Comparison of ENCODE assay signal across 8 mouse cellular contexts in the genomic region with DNA sequence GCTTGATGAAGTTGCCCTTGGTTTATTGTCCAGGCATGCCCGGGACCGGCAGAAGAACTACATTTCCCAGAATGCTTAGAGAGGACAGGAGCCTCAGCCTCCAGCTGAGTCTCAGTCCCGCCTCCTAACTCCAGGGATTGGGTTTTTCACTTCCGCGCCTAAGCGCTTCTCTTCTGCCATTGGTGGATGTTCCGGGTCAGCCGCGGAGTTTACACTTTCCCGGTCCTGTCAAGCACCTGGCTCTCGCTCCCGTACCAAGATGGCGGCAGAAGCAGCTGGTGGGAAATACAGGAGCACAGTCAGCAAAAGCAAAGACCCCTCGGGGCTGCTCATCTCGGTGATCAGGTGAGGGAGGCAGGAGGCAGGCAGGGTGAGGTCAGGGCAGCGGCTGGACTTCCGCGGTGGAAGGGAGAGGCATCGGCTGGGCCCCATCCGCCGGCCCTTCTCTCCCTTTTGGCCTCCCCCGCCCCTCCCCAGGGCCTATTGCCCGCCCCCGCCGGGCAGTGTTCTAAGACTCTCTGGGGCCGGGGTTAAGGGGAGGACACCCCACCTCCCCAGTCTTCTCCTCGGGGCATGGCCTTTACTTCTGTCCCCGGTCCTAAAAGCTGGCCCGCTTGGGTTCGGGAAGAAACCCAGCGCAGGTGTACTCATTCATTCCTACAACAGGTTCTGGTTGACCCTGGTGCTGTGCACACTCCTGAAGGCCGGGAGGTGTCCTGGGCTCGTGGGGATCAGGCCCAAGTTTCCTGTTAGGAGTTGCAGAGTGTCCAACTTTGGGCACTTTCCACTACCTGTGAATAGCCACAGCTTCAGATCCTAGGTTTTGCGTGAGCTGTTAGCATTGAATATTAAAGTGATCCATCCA. TPM values are rescaled to one million over a fixed set of nuclear protein-coding genes. Genes with fewer than 3 reads are reported as not detected.
DNase-seq lines count a peak whose midpoint lies in the region; ATAC-seq and TF ChIP-seq lines count a peak whose summit lies in the region.

A gene (plus strand): TSS at position 192 of the 865 bp plus-strand sequence.

- TF ChIP-seq POLR2A in ES-Bruce4 (IDR thresholded peaks at IDR 0.05; ENCODE audit: insufficient read depth, low read length) = peak; percentile 44

- TF ChIP-seq EP300 in ES-Bruce4 (IDR thresholded peaks at IDR 0.05; ENCODE audit: insufficient read depth, low read depth, low read length) = no peak
- no peak for TF ChIP-seq EP300 in liver, postnatal 0 days (IDR thresholded peaks at IDR 0.05; ENCODE audit: low read depth)

- peaks cover 28% of the 10 kb centered on the region for H3K36me3 ChIP-seq in ES-Bruce4 (ENCODE audit: control insufficient read depth, insufficient read depth, low read length, poor library complexity, severe bottlenecking)
- no peaks in the 10 kb centered on the region for H3K36me3 ChIP-seq in forebrain, embryonic 13.5 days (ENCODE audit: poor library complexity, severe bottlenecking)
- no peaks in the 10 kb centered on the region for H3K36me3 ChIP-seq in liver, postnatal 0 days (replicated peaks; ENCODE audit: insufficient read depth, low read length)
- no peaks in the 10 kb centered on the region for H3K36me3 ChIP-seq in neural tube, embryonic 14.5 days (ENCODE audit: control insufficient read depth, insufficient read depth, low read length)

- no peaks in the 10 kb centered on the region for H3K27me3 ChIP-seq in ES-Bruce4 (ENCODE audit: control insufficient read depth, insufficient read depth, low read length, poor library complexity, severe bottlenecking)
- no peaks in the 10 kb centered on the region for H3K27me3 ChIP-seq in forebrain, embryonic 13.5 days
- no peaks in the 10 kb centered on the region for H3K27me3 ChIP-seq in liver, postnatal 0 days (ENCODE audit: insufficient read depth, low read length)
- H3K27me3 ChIP-seq in neural tube, embryonic 14.5 days (ENCODE audit: control insufficient read depth, insufficient read depth, low read length) = no peaks in the 10 kb centered on the region

- H3K9me3 ChIP-seq in ES-Bruce4 (replicated peaks; ENCODE audit: control insufficient read depth, insufficient read depth, low read length, poor library complexity, severe bottlenecking) = no peaks in the 10 kb centered on the region
- no peaks in the 10 kb centered on the region for H3K9me3 ChIP-seq in forebrain, embryonic 13.5 days (replicated peaks)
- H3K9me3 ChIP-seq in liver, postnatal 0 days (ENCODE audit: low read length) = no peaks in the 10 kb centered on the region
- no peaks in the 10 kb centered on the region for H3K9me3 ChIP-seq in neural tube, embryonic 14.5 days (ENCODE audit: control insufficient read depth, low read length)

- peak; percentile 98 for DNase-seq in heart, postnatal 10 days
- DNase-seq in large intestine, adult 2 months (ENCODE audit: low read depth, low spot score) = peak; percentile 98
- DNase-seq in liver, postnatal 0 days = peak; percentile 92
- peak; percentile 88 for DNase-seq in testis, postnatal 10 days (ENCODE audit: low spot score)

- WGBS in forebrain, embryonic 13.5 days = 2% methylated on average over 32 of the region's 34 CpGs
- WGBS in large intestine, adult 2 months = 2% methylated on average over 33 of the region's 34 CpGs
- 1% methylated on average over 33 of the region's 34 CpGs for WGBS in liver, postnatal 0 days (ENCODE audit: insufficient replicate concordance)
- 2% methylated on average over 31 of the region's 34 CpGs for WGBS in neural tube, embryonic 14.5 days

- no peak for TF ChIP-seq CTCF in ES-Bruce4 (IDR thresholded peaks at IDR 0.05; ENCODE audit: low read depth, low read length)
- no peak for TF ChIP-seq CTCF in liver, postnatal 0 days (IDR thresholded peaks at IDR 0.05; ENCODE audit: low read depth)

- no peaks in the 10 kb centered on the region for H3K4me1 ChIP-seq in ES-Bruce4 (ENCODE audit: control insufficient read depth, insufficient read depth, low read length)
- H3K4me1 ChIP-seq in forebrain, embryonic 13.5 days = peaks cover 33% of the 10 kb centered on the region
- no peaks in the 10 kb centered on the region for H3K4me1 ChIP-seq in liver, postnatal 0 days (ENCODE audit: insufficient read depth)
- 0 out of 2 replicates have a peak, but pooled peaks cover 5% of the 10 kb centered on the region for H3K4me1 ChIP-seq in neural tube, embryonic 14.5 days (ENCODE audit: control insufficient read depth, insufficient read depth, low read length)

- peak within 1 kb of the TSS; percentile 81 for H3K4me2 ChIP-seq in forebrain, embryonic 13.5 days
- H3K4me2 ChIP-seq in liver, postnatal 0 days (ENCODE audit: low read depth, low read length) = peak within 1 kb of the TSS; percentile 93
- H3K4me2 ChIP-seq in neural tube, embryonic 14.5 days (ENCODE audit: low read depth, low read length) = peak within 1 kb of the TSS; percentile 89

- intact Hi-C loops in heart, postnatal 10 days (cut with DNase I) = no loop called here

- ATAC-seq in cerebellum, adult (ENCODE audit: insufficient number of reproducible peaks, low FRiP score, low TSS enrichment) = peak; percentile 100
- ATAC-seq in forebrain, embryonic 13.5 days = peak; percentile 100
- ATAC-seq in liver, postnatal 0 days = peak; percentile 100
- peak; percentile 100 for ATAC-seq in neural tube, embryonic 14.5 days (ENCODE audit: low read depth)

- H3K9ac ChIP-seq in ES-Bruce4 (ENCODE audit: low read depth, poor library complexity, severe bottlenecking) = peak within 1 kb of the TSS; percentile 90
- peak within 1 kb of the TSS; percentile 91 for H3K9ac ChIP-seq in forebrain, embryonic 13.5 days
- peak within 1 kb of the TSS; percentile 82 for H3K9ac ChIP-seq in liver, postnatal 0 days (replicated peaks)
- peak within 1 kb of the TSS; percentile 90 for H3K9ac ChIP-seq in neural tube, embryonic 14.5 days (replicated peaks; ENCODE audit: low read depth, low read length)

- peak within 1 kb of the TSS; percentile 48; the same call in 1 of the 2 replicates for H3K27ac ChIP-seq in ES-Bruce4 (ENCODE audit: insufficient read depth, low read length)
- peak within 1 kb of the TSS; percentile 53 for H3K27ac ChIP-seq in forebrain, embryonic 13.5 days
- no peak within 1 kb of the TSS for H3K27ac ChIP-seq in liver, postnatal 0 days (ENCODE audit: low read depth)
- peak within 1 kb of the TSS; percentile 48 for H3K27ac ChIP-seq in neural tube, embryonic 14.5 days (ENCODE audit: low read depth, low read length)

- H3K4me3 ChIP-seq in ES-Bruce4 (ENCODE audit: low read depth, low read length) = peak within 1 kb of the TSS; percentile 96
- peak within 1 kb of the TSS; percentile 97 for H3K4me3 ChIP-seq in forebrain, embryonic 13.5 days
- H3K4me3 ChIP-seq in liver, postnatal 0 days (ENCODE audit: low read depth, low read length) = peak within 1 kb of the TSS; percentile 88
- peak within 1 kb of the TSS; percentile 95 for H3K4me3 ChIP-seq in neural tube, embryonic 14.5 days (ENCODE audit: low read depth, low read length)

RNA-seq across cellular contexts. Expression of the gene that starts here (rescaled TPM):
- polyA plus RNA-seq in ES-Bruce4 (2011; ENCODE audit: insufficient read depth, insufficient read length, low read depth, missing spikeins) = 156 and 158 TPM in 2 replicates
- polyA plus RNA-seq in forebrain, embryonic 13.5 days (2015; fragmentation: Nextera tagmentation; extraction: Ambion mirVana) = 56.6 and 57.7 TPM in 2 replicates
- 10 to 100 TPM; 49.7 TPM for total RNA-seq in heart, postnatal 10 days (2021)
- polyA plus RNA-seq in large intestine, adult 2 months (2012; rRNA removed) = 5.2 and 6.1 TPM in 2 replicates
- 5.0 TPM in 2 replicates for polyA plus RNA-seq in liver, postnatal 0 days (2015; fragmentation: Nextera tagmentation; extraction: Ambion mirVana)
- polyA plus RNA-seq in neural tube, embryonic 14.5 days (2014; fragmentation: Nextera tagmentation; extraction: Ambion mirVana) = 32.2 and 37.0 TPM in 2 replicates
